Mouse (Mus musculus) brain, embryonic 14.5 days (tissue): ENCODE measurements around the gene Aqp7.

ENCODE experiments used
- CTCF ChIP-seq: fragments of 200-500 bp; IDR thresholded peaks from 2 replicates; pipeline ENCODE4 v1.5.1; 2012; ENCODE audit warnings: inconsistent platforms, mild to moderate bottlenecking, moderate library complexity, borderline replicate concordance; ENCODE audit not compliant: insufficient read depth, insufficient read length; ENCODE audit errors: extremely low read depth
- POLR2A ChIP-seq: fragments of 200-500 bp; IDR thresholded peaks from 2 replicates; pipeline ENCODE4 v1.6.1; 2012; ENCODE audit warnings: mild to moderate bottlenecking, inconsistent platforms, borderline replicate concordance; ENCODE audit not compliant: poor library complexity, insufficient read depth, insufficient read length, severe bottlenecking; ENCODE audit errors: extremely low read depth

DNA sequence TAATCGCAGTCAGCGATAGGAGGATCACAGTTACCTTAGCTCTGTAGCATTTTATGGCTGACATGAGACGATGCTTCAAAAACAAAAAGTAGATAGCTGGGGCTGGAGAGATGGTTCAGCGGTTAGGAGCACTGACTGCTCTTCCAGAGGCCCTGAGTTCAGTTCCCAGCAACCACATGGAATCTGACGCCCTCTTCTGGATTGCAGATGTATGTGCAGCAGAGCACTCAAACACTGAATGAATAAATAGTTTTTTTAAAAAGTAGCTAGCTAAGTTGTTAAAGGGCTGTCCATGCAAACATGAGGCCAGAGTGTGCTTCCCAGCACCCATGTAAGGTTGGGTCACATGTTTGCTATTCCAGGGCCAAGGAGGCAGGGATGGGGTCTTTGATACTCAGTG is 26.8 kb downstream of the Aqp7 start:
- TF ChIP-seq CTCF (peak; percentile 8; the same call in 1 of the 2 replicates), POLR2A (no peak)
